Mouse (Mus musculus) olfactory bulb, adult 2 months (tissue): ENCODE data around the gene Ciita. TPM values are rescaled to one million over a fixed set of nuclear protein-coding genes. Genes with fewer than 3 reads are reported as not detected.

Experiments
- H3K27ac ChIP-seq: fragments of 200-500 bp; 2 replicates; pipeline ENCODE4 v1.5.1; 2012; ENCODE audit warnings: low read depth, low read length; ENCODE audit not compliant: insufficient read depth
- H3K4me1 ChIP-seq: fragments of 200-500 bp; 2 replicates; pipeline ENCODE4 v1.6.1; 2012; ENCODE audit warnings: low read length; ENCODE audit not compliant: control insufficient read depth, insufficient read depth
- H3K4me3 ChIP-seq: fragments of 200-500 bp; 2 replicates; pipeline ENCODE4 v1.5.1; 2012; ENCODE audit warnings: mild to moderate bottlenecking, low read depth, low read length, moderate library complexity; ENCODE audit not compliant: insufficient read depth
- CTCF ChIP-seq: fragments of 200-500 bp; IDR thresholded peaks from 2 replicates; pipeline ENCODE4 v1.5.1; 2012; ENCODE audit warnings: low read depth, mild to moderate bottlenecking, low read length, moderate library complexity; ENCODE audit not compliant: insufficient read depth
- POLR2A ChIP-seq: fragments of 200-500 bp; IDR thresholded peaks from 2 replicates; pipeline ENCODE4 v1.6.1; 2012; ENCODE audit warnings: mild to moderate bottlenecking, low read depth, low read length, moderate library complexity; ENCODE audit not compliant: insufficient read depth
- WGBS: fragments of 180-500 bp; shearing (Covaris S2); methylation state at CpG from one replicate; pipeline ENCODE4 v1.1.7; 2018; 5-methylcytosine and 5-hydroxymethylcytosine counted together
- polyA plus RNA-seq: library from polyadenylated mRNA; stranded (reverse); fragments of >200 nt; gene quantifications from 2 replicates; pipeline ENCODE4 v1.2.4, GENCODE M21; 2012; ENCODE audit warnings: low replicate concordance; ENCODE audit not compliant: missing spikeins, insufficient read depth, insufficient read length

Ciita gene
- polyA plus RNA-seq, 1 experiment: not detected

GRCm38 (mm10) chr16:10499122-10499521 is 19.3 kb downstream of the Ciita start:
- H3K4me1 ChIP-seq: no peaks in the 10 kb centered on the region

GRCm38 (mm10) chr16:10501865-10502264 is 22.0 kb downstream of the Ciita start:
- Histone ChIP-seq H3K4me3 (no peak overlapping the region), H3K4me1 (no peaks in the 10 kb centered on the region), H3K27ac (no peak overlapping the region)
- 43% methylated on average over 8 of the region's 8 CpGs for WGBS
- TF ChIP-seq POLR2A (no peak), CTCF (no peak)

More at GRCm38 (mm10) chr16:10499122-10499521, 19.3 kb downstream of the Ciita start:
- no peak for TF ChIP-seq POLR2A
- no peak for TF ChIP-seq CTCF
- Histone ChIP-seq H3K4me3 (no peak overlapping the region), H3K27ac (no peak overlapping the region)
- WGBS: 57% methylated on average over 1 of the region's 1 CpGs

- Histone ChIP-seq H3K4me1 (peaks cover 7% of the 10 kb centered on the region), H3K4me3 (no peak overlapping the region), H3K27ac (no peak overlapping the region)
- TF ChIP-seq CTCF: no peak
- 63% methylated on average over 2 of the region's 2 CpGs for WGBS
Measured at GRCm38 (mm10) chr16:10503058-10503457, 23.2 kb downstream of the Ciita start.

- WGBS: 24% methylated on average over 4 of the region's 4 CpGs
- Histone ChIP-seq H3K4me3 (no peak overlapping the region), H3K27ac (no peak overlapping the region), H3K4me1 (peaks cover 7% of the 10 kb centered on the region)
- no peak for TF ChIP-seq POLR2A
- no peak for TF ChIP-seq CTCF
Measured at GRCm38 (mm10) chr16:10507445-10507844, 27.6 kb downstream of the Ciita start.

- 85% methylated on average over 6 of the region's 6 CpGs for WGBS
- TF ChIP-seq POLR2A (no peak), CTCF (no peak)
- Histone ChIP-seq H3K4me1 (peaks cover 7% of the 10 kb centered on the region), H3K4me3 (no peak overlapping the region), H3K27ac (no peak overlapping the region)
Measured at GRCm38 (mm10) chr16:10508691-10509090, 28.8 kb downstream of the Ciita start.

GRCm38 (mm10) chr16:10510477-10511133 is 30.7 kb downstream of the Ciita start:
- WGBS: 60% methylated on average over 14 of the region's 14 CpGs
- H3K4me3 ChIP-seq: no peak overlapping the region
- peaks cover 7% of the 10 kb centered on the region for H3K4me1 ChIP-seq
- TF ChIP-seq POLR2A (no peak), CTCF (no peak)
- H3K27ac ChIP-seq: no peak overlapping the region

GRCm38 (mm10) chr16:10511134-10511520 is 31.3 kb downstream of the Ciita start:
- 80% methylated on average over 12 of the region's 12 CpGs for WGBS
- no peak for TF ChIP-seq POLR2A
- H3K4me1 ChIP-seq: peaks cover 8% of the 10 kb centered on the region
- H3K27ac ChIP-seq: no peak overlapping the region
- no peak overlapping the region for H3K4me3 ChIP-seq

GRCm38 (mm10) chr16:10515953-10516572 is 36.2 kb downstream of the Ciita start:
- H3K4me1 ChIP-seq: peaks cover 4% of the 10 kb centered on the region; the same call in 1 of the 2 replicates
- H3K4me3 ChIP-seq: no peak overlapping the region
- H3K27ac ChIP-seq: no peak overlapping the region
- 81% methylated on average over 12 of the region's 12 CpGs for WGBS
- TF ChIP-seq CTCF: no peak
- no peak for TF ChIP-seq POLR2A

- TF ChIP-seq CTCF: no peak
- no peak for TF ChIP-seq POLR2A
- no peak overlapping the region for H3K4me3 ChIP-seq
- peaks cover 4% of the 10 kb centered on the region; the same call in 1 of the 2 replicates for H3K4me1 ChIP-seq
- WGBS: 70% methylated on average over 5 of the region's 5 CpGs
- no peak overlapping the region for H3K27ac ChIP-seq
Measured at GRCm38 (mm10) chr16:10518030-10518429, 38.2 kb downstream of the Ciita start.
